Mouse (Mus musculus) kidney, postnatal 4 days (tissue): ENCODE results near the gene Prf1.

ENCODE experiments used
- DNase-seq, 2 experiments: peaks; one replicate each; pipeline ENCODE4 v3.0.0; 2021; ENCODE audit warnings: mixed read lengths in 2 of 2

Gene Prf1

DNA sequence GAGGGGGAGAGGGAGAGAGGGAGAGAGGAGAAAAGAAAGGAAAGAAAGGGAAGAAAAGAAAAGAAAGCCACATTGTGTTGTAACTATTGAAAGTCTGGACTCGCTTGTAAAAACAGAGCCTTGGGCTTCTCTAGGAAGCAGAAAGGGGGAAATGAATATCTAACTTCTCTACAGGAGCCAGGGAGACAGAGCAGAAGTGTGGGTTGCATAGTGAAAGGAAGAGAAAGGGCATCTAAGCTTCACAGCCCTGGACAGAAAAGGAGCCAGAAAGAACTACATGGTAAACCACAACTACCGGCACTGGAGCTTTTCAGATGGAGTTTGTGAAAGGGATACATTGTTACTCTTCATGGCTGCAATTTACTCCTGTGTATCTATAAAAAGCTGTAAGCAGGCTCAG, 7.2 kb upstream of the Prf1 start:
- DNase-seq = no peak

DNA sequence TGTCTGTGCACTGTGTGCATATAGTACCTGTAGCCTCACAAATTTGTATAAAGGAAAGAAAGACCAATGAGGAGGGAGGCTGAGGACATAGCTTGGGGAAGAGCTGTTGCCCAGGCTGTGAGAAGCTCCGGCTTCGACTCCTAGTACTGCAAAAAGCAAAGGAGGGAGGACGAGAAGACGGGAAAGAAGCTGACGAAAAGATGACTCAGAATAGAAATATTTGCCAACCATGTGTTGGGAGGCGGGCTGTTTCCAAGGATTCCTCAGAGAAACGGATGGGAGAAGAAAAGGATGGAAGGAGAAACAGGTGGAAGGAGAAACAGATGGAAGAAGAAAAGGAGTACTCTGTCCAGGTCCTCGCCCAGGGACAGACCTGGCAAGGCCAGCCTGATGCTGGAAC, 3.4 kb upstream of the Prf1 start:
- no peak for DNase-seq

DNA sequence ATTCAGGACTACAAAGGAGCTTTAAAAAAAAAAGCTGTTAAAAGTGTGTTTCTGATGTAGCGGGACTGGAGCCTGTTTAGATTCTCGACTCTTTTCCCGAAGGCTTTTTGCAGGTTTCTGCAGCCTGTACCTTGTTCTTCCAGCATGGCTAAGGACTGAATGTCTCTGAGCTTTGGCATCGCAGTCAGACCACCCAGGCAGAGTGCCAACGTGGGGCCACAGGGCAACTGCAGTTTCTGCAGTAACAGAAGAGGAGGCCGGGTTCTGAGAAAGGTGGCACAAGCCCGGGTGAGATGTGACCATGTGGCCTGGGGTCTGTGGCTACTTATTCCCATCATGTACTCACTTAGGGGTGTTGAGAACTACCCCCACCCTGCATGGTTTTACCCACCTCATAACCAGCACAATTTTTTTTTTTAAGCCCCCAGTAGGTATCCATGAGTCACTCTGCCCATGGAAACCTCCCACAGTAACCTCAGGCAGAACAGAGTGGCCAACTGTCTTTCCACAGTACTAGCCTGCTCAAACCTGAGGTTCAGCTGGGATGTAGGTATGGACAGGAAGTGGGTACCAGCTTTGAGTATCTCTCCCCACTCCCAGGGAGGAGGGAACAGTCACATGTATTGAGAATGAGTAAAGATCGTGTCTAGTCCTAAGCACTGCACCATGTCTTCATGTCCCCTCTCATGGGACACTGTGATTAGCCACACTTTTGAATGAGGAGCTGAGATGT, 754 bp upstream of the Prf1 start:
- no peak for DNase-seq

- peak; percentile 55 to 63 for DNase-seq
Observed at GRCm38 (mm10) chr10:61300996-61301395, 3.4 kb downstream of the Prf1 start.

GRCm38 (mm10) chr10:61304046-61304445, 6.4 kb downstream of the Prf1 start:
- no peak for DNase-seq

DNA sequence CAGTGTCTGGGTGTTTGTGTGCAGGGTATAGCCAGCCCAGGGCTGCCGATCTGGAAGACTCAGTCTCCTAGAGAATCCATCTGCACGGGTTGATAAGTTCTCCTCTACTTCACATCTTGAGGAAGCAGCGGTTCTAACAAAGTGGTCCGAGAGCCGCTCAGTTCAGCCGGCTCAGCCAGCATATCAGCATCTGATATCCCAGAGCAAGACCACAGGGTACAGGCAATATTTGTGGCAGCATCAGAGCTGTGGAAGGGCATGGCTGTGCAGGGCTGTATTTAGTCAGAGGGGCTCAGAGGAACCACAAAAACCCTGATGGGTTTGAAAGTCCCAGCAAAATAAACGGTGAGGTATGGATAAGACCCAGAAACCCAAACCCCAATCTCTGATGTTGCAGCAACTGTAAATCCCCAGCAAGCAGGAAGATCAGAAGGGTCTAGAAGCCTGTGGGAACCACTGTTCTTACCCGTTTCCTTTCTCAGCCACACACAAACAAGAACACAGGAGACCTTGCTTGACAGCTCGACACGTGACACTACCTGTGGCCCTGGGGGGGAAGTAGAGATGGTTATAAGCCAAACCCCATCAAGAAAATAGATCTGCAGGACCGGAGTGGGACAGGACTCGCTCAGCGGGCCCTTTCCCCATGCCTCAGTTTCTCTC, 8.4 kb downstream of the Prf1 start:
- DNase-seq = no peak

DNA sequence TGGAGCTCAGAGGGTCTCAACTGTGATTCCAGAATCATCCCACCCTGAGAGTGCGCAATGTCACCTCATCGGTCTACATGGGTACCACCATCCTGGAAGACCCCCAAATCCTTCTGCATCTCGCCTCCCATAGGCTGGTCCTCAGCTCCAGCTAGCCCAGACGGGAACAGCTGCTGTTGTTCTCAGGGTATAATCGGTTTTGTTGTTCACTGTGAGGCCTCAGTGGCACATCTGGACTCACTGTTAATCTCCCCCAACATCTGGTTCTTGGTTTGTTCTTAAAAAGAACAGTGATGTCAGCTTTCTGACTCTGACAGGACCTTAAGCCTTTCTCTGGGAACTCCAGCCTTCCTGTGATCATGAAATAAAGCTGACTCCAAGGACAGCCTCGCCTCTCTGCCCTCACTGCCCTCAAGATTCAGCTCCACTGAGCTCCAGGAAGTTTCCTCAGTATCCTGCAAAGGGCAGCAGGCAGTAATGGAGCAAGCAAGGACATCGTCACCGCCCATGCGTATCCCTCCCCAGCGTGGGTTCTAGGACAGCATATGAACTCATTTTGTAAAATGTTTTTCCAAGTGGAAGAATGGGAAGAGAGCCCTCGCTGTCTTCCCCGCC, 11.2 kb downstream of the Prf1 start:
- DNase-seq = no peak

- peak in 1 of 2 experiments; percentile 29 for DNase-seq
Observed at GRCm38 (mm10) chr10:61312159-61312558, 14.5 kb downstream of the Prf1 start.

- DNase-seq = peak; percentile 39 to 69
Observed at GRCm38 (mm10) chr10:61312754-61313153, 15.1 kb downstream of the Prf1 start.

- DNase-seq = no peak
Observed at GRCm38 (mm10) chr10:61313750-61314149, 16.1 kb downstream of the Prf1 start.

DNA sequence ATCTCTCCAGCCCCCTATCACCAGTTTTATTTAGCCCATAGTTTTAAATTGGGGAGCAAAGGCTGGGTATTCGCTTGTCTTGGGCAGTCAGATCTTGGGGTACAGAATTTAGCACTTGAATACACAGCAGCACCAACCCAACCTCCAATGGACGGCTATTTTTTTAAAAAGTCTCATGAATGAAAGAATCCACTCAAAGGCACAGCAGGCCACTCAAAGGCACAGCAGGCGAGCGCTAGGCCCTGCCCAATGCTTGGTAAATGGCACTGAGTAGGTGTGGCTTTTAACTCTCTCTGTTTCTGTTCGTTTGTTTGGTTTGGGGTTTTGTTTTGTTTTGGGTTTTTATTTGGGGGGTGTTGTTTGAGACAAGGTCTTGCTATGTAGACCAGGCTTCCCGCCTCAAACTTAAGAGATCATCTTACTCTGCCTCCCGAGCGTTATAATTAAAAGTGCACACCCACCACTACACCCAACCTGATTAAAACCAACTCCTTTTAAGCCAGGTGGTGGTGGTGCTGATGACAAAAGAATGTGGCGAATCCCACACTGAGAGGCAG, 17.8 kb downstream of the Prf1 start:
- no peak for DNase-seq

GRCm38 (mm10) chr10:61318527-61318926, 20.9 kb downstream of the Prf1 start:
- no peak for DNase-seq

DNA sequence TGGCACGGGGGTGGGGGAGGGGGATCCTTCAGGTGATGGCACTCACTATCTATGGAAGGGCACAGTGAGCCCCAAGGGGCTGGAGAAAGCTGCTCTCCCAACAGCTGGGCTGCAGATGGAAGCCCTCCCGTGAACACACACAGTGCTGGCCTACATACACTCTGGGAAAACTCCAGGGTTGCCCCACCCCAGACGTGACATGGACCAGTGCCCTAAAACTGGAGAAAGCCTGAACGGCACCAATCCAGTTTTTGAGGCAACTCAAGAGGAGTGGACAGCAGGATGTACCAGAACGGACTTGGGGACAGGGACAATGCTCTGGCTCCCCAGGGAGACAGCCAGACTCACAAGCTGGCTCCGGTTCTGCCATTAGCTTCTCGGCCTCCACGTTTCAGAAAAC, 27.1 kb downstream of the Prf1 start:
- no peak for DNase-seq

DNA sequence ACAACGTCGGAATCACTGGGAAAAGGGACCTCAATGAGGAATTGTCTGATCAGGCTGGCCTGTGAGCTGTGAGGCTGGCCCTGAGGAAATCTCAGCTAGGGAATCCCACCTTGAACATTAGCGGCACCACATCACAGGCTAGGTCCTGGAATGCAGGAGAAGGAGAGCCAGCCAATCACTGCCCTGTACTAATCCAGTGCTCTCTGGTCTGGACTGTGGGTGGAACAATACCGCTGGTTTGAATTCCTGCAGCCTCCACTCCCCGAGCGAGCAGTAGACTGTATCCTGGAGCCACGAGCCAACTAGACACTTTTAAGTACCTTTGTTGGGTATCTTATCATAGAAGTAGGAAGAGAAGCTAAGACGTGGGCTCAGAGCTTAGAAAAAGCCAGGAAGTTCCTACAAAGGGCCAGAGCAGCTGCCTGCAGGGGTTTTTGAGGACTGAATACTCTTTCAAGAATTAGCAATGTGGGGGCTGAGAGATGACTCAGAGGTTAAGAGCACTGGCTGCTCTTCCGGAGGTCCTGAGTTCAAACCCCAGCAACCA, 28.2 kb downstream of the Prf1 start:
- DNase-seq = peak in 1 of 2 experiments; percentile 31

GRCm38 (mm10) chr10:61327545-61327944, 29.9 kb downstream of the Prf1 start:
- no peak for DNase-seq

- no peak for DNase-seq
Observed at GRCm38 (mm10) chr10:61328927-61329326, 31.3 kb downstream of the Prf1 start.

DNA sequence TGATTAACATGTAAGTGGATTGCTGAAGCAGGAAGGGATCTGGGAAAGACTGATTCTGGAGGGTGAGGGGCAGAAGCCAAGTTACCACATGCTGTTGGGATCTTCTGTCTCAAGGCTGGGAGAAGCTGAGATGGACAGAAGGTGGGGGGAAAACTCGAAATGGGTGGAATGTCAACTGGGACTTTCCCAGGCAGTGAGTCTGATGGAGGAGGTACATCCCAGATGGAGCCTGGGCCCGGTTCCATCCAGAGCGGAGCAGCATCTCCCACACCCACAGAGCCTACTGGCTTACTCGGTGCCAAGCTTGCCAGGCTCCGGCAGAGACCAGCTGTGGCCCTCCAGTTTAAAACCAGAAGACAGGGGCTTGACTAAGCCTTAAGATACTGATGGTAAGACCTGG, 33.4 kb downstream of the Prf1 start:
- peak; percentile 26 to 44 for DNase-seq

DNA sequence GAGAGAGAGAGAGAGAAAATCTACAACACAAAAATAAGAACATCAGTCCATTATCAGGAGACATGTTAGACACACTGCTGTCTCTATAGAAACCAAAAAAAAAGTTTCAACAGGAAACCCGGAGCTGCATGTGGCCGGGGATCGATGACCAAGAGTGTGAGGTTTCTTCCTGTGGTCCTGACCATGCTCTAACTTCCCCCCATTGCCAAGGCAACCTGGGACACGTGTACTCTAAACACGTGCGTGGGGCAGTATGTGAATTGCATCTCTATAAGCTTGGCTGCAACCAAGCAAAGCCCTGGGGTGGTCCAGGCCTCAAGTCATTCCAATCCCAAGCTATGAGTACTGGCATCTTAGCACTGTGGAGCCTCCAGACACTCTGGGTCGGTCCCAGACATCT, 36.9 kb downstream of the Prf1 start:
- DNase-seq = no peak

DNA sequence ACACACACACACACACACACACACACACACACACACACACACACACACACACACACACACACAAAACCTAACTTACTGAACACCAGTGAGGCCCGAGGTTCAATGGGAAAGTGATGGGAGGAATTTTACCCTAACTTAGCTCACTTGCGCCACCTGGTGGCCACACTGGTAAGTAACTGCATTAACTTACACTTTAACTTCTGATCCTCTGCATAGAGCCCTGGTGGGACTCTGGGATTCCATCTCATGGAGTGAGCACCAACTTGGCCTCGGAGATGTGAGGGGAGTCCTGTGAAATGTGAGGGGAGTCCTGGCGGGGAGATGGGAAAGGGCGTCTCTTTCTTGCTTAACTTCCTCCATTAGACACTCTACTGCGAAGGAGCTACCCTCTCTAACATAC, 38.5 kb downstream of the Prf1 start:
- peak; percentile 93 to 95 for DNase-seq

DNA sequence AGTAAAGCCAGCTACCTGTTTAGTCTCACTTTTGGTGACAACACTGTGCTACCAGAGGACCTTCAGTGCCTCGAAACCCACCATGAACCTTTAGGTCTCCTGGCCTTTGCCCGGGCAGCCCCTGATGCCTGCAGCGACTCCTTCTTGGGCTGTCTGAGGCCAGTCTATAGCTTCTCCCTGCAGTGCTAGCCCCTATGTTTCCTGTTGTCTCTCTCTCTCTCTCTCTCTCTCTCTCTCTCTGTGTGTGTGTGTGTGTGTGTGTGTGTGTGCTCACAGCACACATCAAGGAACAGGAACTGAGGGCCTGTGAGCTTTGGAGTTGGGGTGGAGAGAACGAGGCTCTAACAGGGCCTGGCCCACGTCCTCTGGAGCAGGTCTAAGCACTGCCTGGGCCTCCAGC, 39.0 kb downstream of the Prf1 start:
- no peak for DNase-seq

GRCm38 (mm10) chr10:61337665-61338064, 40.0 kb downstream of the Prf1 start:
- DNase-seq = peak in 1 of 2 experiments; percentile 53

DNA sequence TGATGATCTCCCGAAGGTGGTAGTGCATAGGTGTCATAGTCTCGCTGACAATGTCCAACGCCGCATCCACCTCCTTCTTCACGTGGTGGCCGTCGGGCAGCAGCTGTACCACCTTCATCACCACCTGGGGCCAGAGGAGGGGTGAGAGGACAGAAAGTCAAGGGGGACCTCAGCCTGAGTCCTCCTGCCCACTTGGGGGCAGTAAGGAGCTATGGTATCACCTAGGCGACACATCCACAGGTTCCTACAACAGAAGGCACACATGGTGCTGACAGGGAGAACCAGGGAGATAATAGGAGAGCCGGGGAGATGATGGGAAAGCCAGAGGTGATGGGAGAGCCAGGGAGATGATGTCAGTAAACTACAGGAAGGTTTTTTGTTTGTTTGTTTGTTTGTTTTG, 41.6 kb downstream of the Prf1 start:
- no peak for DNase-seq

DNA sequence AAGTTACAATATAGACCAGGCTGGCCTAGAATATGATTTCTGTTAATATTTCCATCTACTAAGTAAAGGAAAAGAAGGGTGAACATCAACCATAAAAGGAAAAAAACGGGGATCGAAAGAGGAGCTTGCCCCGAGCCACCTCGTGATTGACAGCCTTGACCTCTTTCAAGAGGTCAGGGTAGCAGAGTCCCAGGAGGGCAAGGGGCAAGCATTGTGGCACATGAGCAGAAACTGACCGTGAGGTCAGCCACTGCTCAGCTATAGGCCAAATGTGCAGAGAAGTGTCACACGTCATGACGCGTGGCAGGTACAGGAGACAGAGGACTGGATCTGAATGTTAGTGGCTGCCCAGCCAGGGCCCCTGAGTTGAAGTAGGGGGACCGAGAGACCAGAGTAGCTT, 42.6 kb downstream of the Prf1 start:
- DNase-seq = no peak

DNA sequence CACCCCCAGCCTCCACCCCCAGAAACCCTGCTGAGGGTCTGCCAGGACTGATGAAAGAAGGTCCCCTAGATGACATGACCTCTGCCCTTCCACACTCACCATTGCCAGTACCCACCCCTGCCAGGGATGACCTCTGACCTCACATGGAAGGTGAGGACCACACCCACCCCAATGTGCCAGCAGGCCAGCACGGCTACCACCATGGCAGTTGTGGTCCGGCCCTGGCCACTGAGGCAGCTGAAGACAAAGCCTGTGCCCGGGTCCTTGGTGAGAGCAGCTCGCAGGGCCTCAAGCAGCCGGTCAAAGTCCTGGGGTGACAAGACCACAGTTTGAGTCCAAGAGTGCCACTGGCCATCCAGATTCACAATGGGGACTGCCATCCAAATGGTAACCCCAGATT, 43.4 kb downstream of the Prf1 start:
- DNase-seq = no peak
